Mouse (Mus musculus): ENCODE data around the gene Ranbp2. TPM values are rescaled to one million over a fixed set of nuclear protein-coding genes. Genes with fewer than 3 reads are reported as not detected.

Ranbp2 gene
- total RNA-seq (2012; rRNA removed): 45.0 and 59.3 TPM in 2 replicates
- 53.4 and 64.1 TPM in 2 replicates for total RNA-seq (2014; rRNA removed)
- 49.5 and 56.3 TPM in 2 replicates for polyA plus RNA-seq (2012; ENCODE audit: insufficient read length, low read depth)

GRCm38 (mm10) chr10:58446384-58447279, at the start of gene Ranbp2:
Gene Ranbp2, plus strand, starts transcription at chr10:58446920.
- H3K27me3 ChIP-seq (replicated peaks): no peaks in the 10 kb centered on the region
- H3K9ac ChIP-seq (ENCODE audit: insufficient read depth, low read depth): peak within 1 kb of the TSS; percentile 92
- peaks cover 40% of the 10 kb centered on the region for H3K79me2 ChIP-seq (replicated peaks; ENCODE audit: control insufficient read depth, extremely low read depth, insufficient read depth, poor library complexity, severe bottlenecking)
- H3K4me2 ChIP-seq (ENCODE audit: insufficient read depth, low read depth, poor library complexity, severe bottlenecking): peak within 1 kb of the TSS; percentile 92
- peak within 1 kb of the TSS; percentile 89 for H3K27ac ChIP-seq (ENCODE audit: insufficient read depth, low read depth)
- peaks cover 0 to 6% of the 10 kb centered on the region in 2 experiments for H3K36me3 ChIP-seq (replicated peaks in 1 of 2; ENCODE audit: control insufficient read depth in 1 of 2, insufficient read depth in 1 of 2, low read length in 1 of 2)
- peak; percentile 98 for DNase-seq (ENCODE audit: extremely low read depth)
- H3K4me3 ChIP-seq (replicated peaks in 1 of 3; ENCODE audit: low read depth in 2 of 3, low read length in 2 of 3, poor library complexity in 1 of 3): peak within 1 kb of the TSS; percentile 92 to 97 (median 93)
- H3K4me1 ChIP-seq (ENCODE audit: control insufficient read depth in 1 of 2, insufficient read depth in 2 of 2): peaks cover 2 to 22% of the 10 kb centered on the region in 2 experiments; a peak in 3 of 4 replicates
- in situ Hi-C loops (cut with MboI; ENCODE audit: low pct_ligation_motif_present, low pct_unique_long_range_greater_than_20kb, low sequenced_read_pairs): no loop called here
- dilution Hi-C loops (cut with MboI; ENCODE audit: extremely low pct_ligation_motif_present, extremely low pct_unique_long_range_greater_than_20kb, low sequenced_read_pairs): no loop called here
- no peaks in the 10 kb centered on the region for H3K9me3 ChIP-seq (replicated peaks; ENCODE audit: low read length)
- no peak for TF ChIP-seq ZNF384 (IDR thresholded peaks at IDR 0.05; ENCODE audit: low read depth, low read length)
- peak; percentile 65 for TF ChIP-seq ELF1 (IDR thresholded peaks at IDR 0.05; ENCODE audit: low read depth, low read length)
- peak; percentile 97 for TF ChIP-seq GABPA (IDR thresholded peaks at IDR 0.05; ENCODE audit: insufficient replicate concordance, low read depth, low read length)
- TF ChIP-seq USF2 (conservative IDR thresholded peaks at IDR 0.05; ENCODE audit: low read depth, low read length): peak; percentile 95
- TF ChIP-seq TBP (conservative IDR thresholded peaks at IDR 0.05; ENCODE audit: low read depth, low read length): peak; percentile 91
- peak; percentile 97 for TF ChIP-seq MXI1 (IDR thresholded peaks at IDR 0.05; ENCODE audit: low read depth, low read length)
- peak; percentile 96; the same call in 1 of the 2 replicates for TF ChIP-seq UBTF (IDR thresholded peaks at IDR 0.05; ENCODE audit: low read depth, low read length)
- peak; percentile 93 for TF ChIP-seq SIN3A (IDR thresholded peaks at IDR 0.05; ENCODE audit: low read length)
- TF ChIP-seq NELFE (IDR thresholded peaks at IDR 0.05; ENCODE audit: low read depth, low read length): peak; percentile 89
- TF ChIP-seq MAZ (IDR thresholded peaks at IDR 0.05; ENCODE audit: low read depth, low read length): peak; percentile 67; the same call in 1 of the 2 replicates
- TF ChIP-seq ZC3H11A (IDR thresholded peaks at IDR 0.05; ENCODE audit: low read depth, low read length): no peak
- TF ChIP-seq MEF2A (IDR thresholded peaks at IDR 0.05; ENCODE audit: borderline replicate concordance, low read depth, low read length): peak; percentile 82; the same call in 1 of the 2 replicates
- TF ChIP-seq JUN (IDR thresholded peaks at IDR 0.05; ENCODE audit: insufficient read depth, low read depth, low read length): no peak
- peak; percentile 98 for TF ChIP-seq USF1 (IDR thresholded peaks at IDR 0.05; ENCODE audit: low read depth, low read length)
- peak; percentile 69 for TF ChIP-seq ZMIZ1 (IDR thresholded peaks at IDR 0.05; ENCODE audit: low read depth, low read length)
- TF ChIP-seq CHD1 (IDR thresholded peaks at IDR 0.05; ENCODE audit: low read depth, low read length): no peak; the same call in 1 of the 2 replicates
- peak; percentile 89; the same call in 1 of the 2 replicates for TF ChIP-seq E2F4 (IDR thresholded peaks at IDR 0.05; ENCODE audit: insufficient replicate concordance, low read depth, low read length)
- no peak for TF ChIP-seq RCOR1 (conservative IDR thresholded peaks at IDR 0.05; ENCODE audit: low read depth, low read length)
- TF ChIP-seq PAX5 (IDR thresholded peaks at IDR 0.05; ENCODE audit: low read length): no peak
- no peak for TF ChIP-seq MAFK (IDR thresholded peaks at IDR 0.05; ENCODE audit: insufficient replicate concordance, low read length)
- TF ChIP-seq BHLHE40 (IDR thresholded peaks at IDR 0.05; ENCODE audit: low read depth, low read length): peak; percentile 81
- TF ChIP-seq MYC (IDR thresholded peaks at IDR 0.05; ENCODE audit: low read depth, low read length): peak; percentile 93
- TF ChIP-seq CHD2 (IDR thresholded peaks at IDR 0.05; ENCODE audit: low read length): 0 out of 2 replicates have a peak, but pooled peaks have one; percentile 21
- TF ChIP-seq ZKSCAN1 (IDR thresholded peaks at IDR 0.05; ENCODE audit: borderline replicate concordance, low read depth, low read length): no peak
- TF ChIP-seq KAT2A (IDR thresholded peaks at IDR 0.05; ENCODE audit: insufficient replicate concordance, low read length): peak; percentile 89; the same call in 1 of the 2 replicates
- peak; percentile 62 for TF ChIP-seq IRF4 (IDR thresholded peaks at IDR 0.05; ENCODE audit: low read depth, low read length)
- TF ChIP-seq CTCF (conservative IDR thresholded peaks at IDR 0.05 in 1 of 2, IDR thresholded peaks at IDR 0.05 in 1 of 2; ENCODE audit: low read depth in 2 of 2, low read length in 2 of 2): no peak
- no peak for TF ChIP-seq SMC3 (IDR thresholded peaks at IDR 0.05; ENCODE audit: low read depth, low read length)
- TF ChIP-seq EP300 (IDR thresholded peaks at IDR 0.05; ENCODE audit: low read length): no peak
- peak; percentile 92 for TF ChIP-seq HCFC1 (IDR thresholded peaks at IDR 0.05; ENCODE audit: low read depth, low read length)
- peak; percentile 61; the same call in 1 of the 2 replicates for TF ChIP-seq ETS1 (conservative IDR thresholded peaks at IDR 0.05; ENCODE audit: low read depth, low read length)
- no peak for TF ChIP-seq RAD21 (IDR thresholded peaks at IDR 0.05; ENCODE audit: low read depth, low read length)
- peak; percentile 83 for TF ChIP-seq NRF1 (IDR thresholded peaks at IDR 0.05; ENCODE audit: low read depth, low read length)
- peak; percentile 89 for TF ChIP-seq POLR2A (IDR thresholded peaks at IDR 0.05; ENCODE audit: low read depth, low read length)
- TF ChIP-seq TCF12 (IDR thresholded peaks at IDR 0.05; ENCODE audit: low read depth, low read length): peak; percentile 91
- peak; percentile 98 for TF ChIP-seq MAX (IDR thresholded peaks at IDR 0.05; ENCODE audit: low read length)
- peak; percentile 41; the same call in 1 of the 2 replicates for TF ChIP-seq POLR2AphosphoS2 (IDR thresholded peaks at IDR 0.05; ENCODE audit: low read depth, low read length)
